Mouse (Mus musculus): ENCODE data around the gene Gm20388. TPM values are rescaled to one million over a fixed set of nuclear protein-coding genes. Genes with fewer than 3 reads are reported as not detected.

The Gm20388 gene
- total RNA-seq, 2 experiments from 2014 or later = not detected

- DNase-seq (ENCODE audit: low spot score in 2 of 2) = no peak
Observed at GRCm38 (mm10) chr8:120567731-120568130, 657.1 kb downstream of the Gm20388 start.

- DNase-seq (ENCODE audit: low spot score in 2 of 2) = no peak
Observed at GRCm38 (mm10) chr8:120568164-120568798, 657.6 kb downstream of the Gm20388 start.

GRCm38 (mm10) chr8:120569123-120569522 is 658.5 kb downstream of the Gm20388 start:
- no peak for DNase-seq (ENCODE audit: low spot score in 2 of 2)

GRCm38 (mm10) chr8:120569939-120570715 is 659.5 kb downstream of the Gm20388 start:
- peak; percentile 80 to 84 for DNase-seq (ENCODE audit: low spot score in 2 of 2)

- no peak for DNase-seq (ENCODE audit: low spot score in 2 of 2)
Observed at GRCm38 (mm10) chr8:120571561-120571960, 660.9 kb downstream of the Gm20388 start.

GRCm38 (mm10) chr8:120572534-120572933 is 661.9 kb downstream of the Gm20388 start:
- DNase-seq (ENCODE audit: low spot score in 2 of 2) = peak in 1 of 2 experiments; percentile 83

GRCm38 (mm10) chr8:120573866-120574265 is 663.2 kb downstream of the Gm20388 start:
- no peak for DNase-seq (ENCODE audit: low spot score in 2 of 2)

GRCm38 (mm10) chr8:120574941-120575340 is 664.3 kb downstream of the Gm20388 start:
- no peak for DNase-seq (ENCODE audit: low spot score in 2 of 2)

- DNase-seq (ENCODE audit: low spot score in 2 of 2) = no peak
Observed at GRCm38 (mm10) chr8:120575801-120576200, 665.2 kb downstream of the Gm20388 start.

- no peak for DNase-seq (ENCODE audit: low spot score in 2 of 2)
Observed at GRCm38 (mm10) chr8:120577821-120578220, 667.2 kb downstream of the Gm20388 start.

- DNase-seq (ENCODE audit: low spot score in 2 of 2) = peak; percentile 51 to 63
Observed at GRCm38 (mm10) chr8:120580336-120581000, 669.8 kb downstream of the Gm20388 start.

GRCm38 (mm10) chr8:120581329-120581728 is 670.7 kb downstream of the Gm20388 start:
- DNase-seq (ENCODE audit: low spot score in 2 of 2) = no peak

GRCm38 (mm10) chr8:120581811-120582210 is 671.2 kb downstream of the Gm20388 start:
- DNase-seq (ENCODE audit: low spot score in 2 of 2) = peak in 1 of 2 experiments; percentile 36

GRCm38 (mm10) chr8:120585521-120585920 is 674.9 kb downstream of the Gm20388 start:
- no peak for DNase-seq (ENCODE audit: low spot score in 2 of 2)

GRCm38 (mm10) chr8:120588908-120589771 is 678.5 kb downstream of the Gm20388 start, which contains the start of gene Gins2:
Gene Gins2 (minus strand): TSS chr8:120589304.
- DNase-seq (ENCODE audit: low spot score in 2 of 2) = peak; percentile 99 to 100

- no peak for DNase-seq (ENCODE audit: low spot score in 2 of 2)
Observed at GRCm38 (mm10) chr8:120589921-120590320, 679.3 kb downstream of the Gm20388 start.

GRCm38 (mm10) chr8:120591587-120592292 is 681.1 kb downstream of the Gm20388 start:
- DNase-seq (ENCODE audit: low spot score in 2 of 2) = peak in 1 of 2 experiments; percentile 84

GRCm38 (mm10) chr8:120594571-120594970 is 683.9 kb downstream of the Gm20388 start:
- DNase-seq (ENCODE audit: low spot score in 2 of 2) = no peak

- peak in 1 of 2 experiments; percentile 36 for DNase-seq (ENCODE audit: low spot score in 2 of 2)
Observed at GRCm38 (mm10) chr8:120595963-120596362, 685.3 kb downstream of the Gm20388 start.

GRCm38 (mm10) chr8:120598579-120598978 is 687.9 kb downstream of the Gm20388 start:
- DNase-seq (ENCODE audit: low spot score in 2 of 2) = peak; percentile 77 to 92
